Mouse (Mus musculus) heart, adult 18-20 months (tissue): Measurements from ENCODE around the gene Ptpn11. TPM values are rescaled to one million over a fixed set of nuclear protein-coding genes. Genes with fewer than 3 reads are reported as not detected.
A peak's percentile ranks its signal among the peaks of the same experiment; 100 is the strongest.

ENCODE experiments used
- DNase-seq, 2 experiments: peaks; one replicate each; pipeline ENCODE4 v3.0.0; 2021 to 2022; ENCODE audit warnings: mixed read lengths in 1 of 2
- total RNA-seq, 2 experiments: library from RNA; stranded (reverse); gene quantifications; 2 replicates each; pipeline ENCODE4 v1.2.3; 2021

Ptpn11 gene
- total RNA-seq, 2 experiments from 2014 or later = 172 to 174 TPM

DNA sequence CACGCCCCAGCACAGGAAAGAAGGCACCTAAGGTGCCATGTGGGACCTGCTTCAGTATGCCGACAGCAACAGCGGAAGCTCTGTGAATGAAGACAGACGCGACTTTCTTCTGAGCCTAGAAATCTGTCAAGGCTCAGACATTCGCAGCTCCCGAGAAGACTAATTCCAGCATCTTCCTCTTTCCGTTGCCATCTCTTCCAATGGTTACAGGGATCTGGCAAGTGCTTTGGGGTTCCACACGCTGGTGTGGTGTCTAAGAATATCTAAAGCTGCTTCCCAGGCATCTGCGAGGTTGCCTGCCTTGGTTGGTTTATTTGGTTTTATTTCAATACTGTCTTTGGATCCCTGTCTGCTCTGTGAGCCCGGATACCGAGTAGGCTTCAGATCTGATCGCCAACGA, 65.6 kb downstream of the Ptpn11 start:
- DNase-seq = no peak

- DNase-seq = no peak
These were observed 66.7 kb downstream of the Ptpn11 start for GRCm38 (mm10) chr5:121124208-121125185.

GRCm38 (mm10) chr5:121123399-121123798, 67.8 kb downstream of the Ptpn11 start:
- no peak for DNase-seq

GRCm38 (mm10) chr5:121122577-121122976, 68.6 kb downstream of the Ptpn11 start:
- no peak for DNase-seq

GRCm38 (mm10) chr5:121122036-121122435, 69.2 kb downstream of the Ptpn11 start:
- no peak for DNase-seq

DNA sequence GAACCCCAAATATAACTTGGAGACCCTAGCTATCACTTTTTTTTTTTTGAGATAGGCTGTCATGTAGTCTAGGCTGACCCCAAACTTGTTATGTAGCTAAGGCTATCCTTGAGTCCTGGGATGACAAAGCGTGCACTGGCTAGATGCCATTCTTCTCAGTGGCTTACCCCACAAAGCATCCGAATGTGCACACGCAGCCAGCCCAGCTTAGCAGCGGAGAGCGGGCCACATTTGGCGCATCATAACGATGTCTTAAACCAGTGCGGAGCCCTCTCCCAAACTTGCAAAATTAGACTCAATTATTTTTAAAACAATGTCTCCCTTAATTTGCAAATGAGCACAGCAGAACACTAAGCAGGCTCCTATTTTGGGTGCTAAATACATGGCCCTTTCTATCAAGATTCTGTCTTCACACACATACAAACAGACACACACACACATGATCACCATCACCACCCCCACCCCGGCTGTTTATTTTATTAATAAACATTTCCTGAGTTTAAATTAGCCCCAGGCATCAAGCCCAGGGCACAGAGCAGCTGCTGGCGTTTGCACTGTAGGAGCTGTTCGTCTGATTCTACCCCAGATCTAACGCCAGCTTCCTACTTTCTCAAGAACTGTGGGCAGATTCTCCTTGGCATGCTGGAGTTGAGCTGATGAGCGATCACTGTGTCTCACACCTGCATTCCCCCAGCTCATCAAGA, 71.7 kb downstream of the Ptpn11 start:
- DNase-seq = no peak

DNA sequence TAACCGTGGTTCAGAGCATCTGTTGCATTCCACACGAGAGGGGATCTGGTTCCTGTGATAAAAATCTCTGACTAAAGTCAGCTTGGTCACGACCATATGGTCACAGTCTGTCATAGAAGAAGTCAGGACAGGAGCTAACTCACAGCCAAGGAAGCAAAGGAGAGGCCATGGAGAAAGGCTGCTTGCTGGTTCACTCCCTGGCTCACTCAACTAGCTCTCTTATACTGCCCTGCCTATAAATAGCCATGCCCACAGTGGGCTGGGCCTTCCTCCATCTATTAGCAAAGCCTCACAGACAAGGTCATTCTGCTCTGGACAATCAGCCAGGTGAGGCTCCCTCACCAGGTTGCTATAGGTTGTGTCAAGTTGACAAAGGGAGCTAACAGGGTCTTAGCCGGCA, 72.9 kb downstream of the Ptpn11 start:
- no peak for DNase-seq

DNA sequence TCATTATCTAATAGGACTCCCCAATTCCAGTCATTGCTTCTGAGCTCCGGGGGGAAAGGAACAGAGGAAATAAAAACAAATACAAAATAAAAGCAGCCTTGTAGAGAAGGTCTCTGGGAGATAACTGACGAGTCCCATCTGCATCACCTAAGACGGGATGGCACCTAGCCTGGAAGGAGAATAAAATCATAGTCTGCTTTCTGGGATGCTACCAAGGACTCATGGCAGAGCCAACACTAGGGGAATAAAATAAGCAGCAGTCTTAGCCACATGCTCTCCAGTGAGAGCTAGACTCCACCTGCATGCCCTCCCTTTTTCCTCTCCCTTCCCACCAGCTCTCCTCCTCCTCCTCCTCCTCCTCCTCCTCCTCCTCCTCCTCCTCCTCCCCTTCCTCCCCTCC, 74.3 kb downstream of the Ptpn11 start:
- DNase-seq = no peak

DNA sequence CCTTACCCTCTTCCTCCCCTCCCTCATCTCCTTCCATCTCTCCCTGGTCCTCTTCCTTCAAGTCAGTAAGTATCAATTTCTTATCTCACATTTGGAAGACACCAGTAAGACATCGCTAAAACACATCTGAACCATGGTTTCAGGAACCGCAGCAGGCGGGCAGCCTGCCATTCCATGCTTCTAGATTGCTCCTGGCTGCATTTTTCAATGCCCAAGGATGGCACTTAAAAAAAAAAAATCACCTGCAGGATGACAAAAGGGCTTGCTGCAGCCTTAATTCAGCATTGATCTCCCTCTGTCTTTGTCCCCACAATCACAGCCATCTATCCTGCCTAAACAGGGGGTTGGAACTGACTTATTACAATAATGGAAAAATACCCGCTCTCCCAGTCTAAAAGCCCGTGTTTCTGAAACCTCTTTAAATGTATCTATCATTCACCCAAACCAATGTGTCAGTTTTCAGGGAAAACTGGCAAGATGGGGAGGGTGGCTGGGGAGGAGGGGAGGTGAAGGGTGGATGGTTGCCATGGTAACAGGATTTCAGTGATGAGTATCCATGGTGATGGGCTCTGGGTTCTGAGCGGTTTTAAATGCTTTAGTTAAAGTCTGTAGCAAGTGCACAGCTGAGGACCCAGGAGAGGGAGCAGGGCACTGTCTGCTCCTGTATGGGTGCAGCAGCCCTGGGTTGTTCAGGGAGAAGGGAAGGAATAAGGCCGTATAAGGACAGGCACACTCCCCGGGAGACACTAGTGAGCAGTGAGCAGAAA, 75.6 kb downstream of the Ptpn11 start:
- DNase-seq = no peak

GRCm38 (mm10) chr5:121114151-121114550, 77.0 kb downstream of the Ptpn11 start:
- peak; percentile 26 to 30 for DNase-seq

DNA sequence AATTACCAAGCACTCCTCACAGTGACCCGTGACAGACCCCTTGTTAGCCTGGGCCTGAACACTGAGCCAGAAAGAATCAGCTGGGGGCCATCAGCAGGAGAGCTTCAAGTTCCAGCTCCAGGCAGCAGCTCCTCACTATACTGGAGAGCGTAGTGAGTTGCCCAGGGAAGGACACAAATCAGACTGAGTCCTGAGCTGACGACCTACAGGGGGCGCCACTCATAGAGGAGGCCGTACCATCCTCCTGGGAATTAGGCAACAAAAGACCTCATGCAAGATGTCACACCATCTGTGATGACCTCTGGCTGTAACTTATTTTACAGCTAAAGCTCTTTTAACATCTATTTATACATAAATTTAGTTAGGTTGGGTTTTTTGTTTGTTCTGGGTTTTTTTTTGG, 78.8 kb downstream of the Ptpn11 start:
- no peak for DNase-seq

- DNase-seq = no peak
These were observed 79.9 kb downstream of the Ptpn11 start for GRCm38 (mm10) chr5:121111106-121111915.

- DNase-seq = no peak
These were observed 82.0 kb downstream of the Ptpn11 start for GRCm38 (mm10) chr5:121109185-121109584.

DNA sequence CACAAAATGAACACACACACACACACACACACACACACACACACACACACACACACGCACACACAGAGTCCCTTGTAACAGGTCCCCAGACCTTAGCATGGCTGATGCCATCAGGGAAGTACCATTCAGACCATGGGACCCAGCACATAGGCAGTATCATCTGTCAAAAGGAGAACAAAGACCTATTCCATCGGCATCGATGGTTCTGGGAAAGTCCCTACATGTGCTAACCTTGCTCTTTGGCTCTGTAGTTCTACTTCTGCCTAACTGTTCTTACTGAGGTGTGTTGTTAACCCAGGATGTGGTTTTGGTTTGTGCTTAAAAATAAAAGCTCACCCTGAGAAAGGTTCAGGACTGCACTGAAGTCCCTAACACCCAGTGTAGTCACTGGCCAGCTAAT, 84.3 kb downstream of the Ptpn11 start:
- peak in 1 of 2 experiments; percentile 11 for DNase-seq

- DNase-seq = no peak
These were observed 90.2 kb downstream of the Ptpn11 start for GRCm38 (mm10) chr5:121100886-121101580.

DNA sequence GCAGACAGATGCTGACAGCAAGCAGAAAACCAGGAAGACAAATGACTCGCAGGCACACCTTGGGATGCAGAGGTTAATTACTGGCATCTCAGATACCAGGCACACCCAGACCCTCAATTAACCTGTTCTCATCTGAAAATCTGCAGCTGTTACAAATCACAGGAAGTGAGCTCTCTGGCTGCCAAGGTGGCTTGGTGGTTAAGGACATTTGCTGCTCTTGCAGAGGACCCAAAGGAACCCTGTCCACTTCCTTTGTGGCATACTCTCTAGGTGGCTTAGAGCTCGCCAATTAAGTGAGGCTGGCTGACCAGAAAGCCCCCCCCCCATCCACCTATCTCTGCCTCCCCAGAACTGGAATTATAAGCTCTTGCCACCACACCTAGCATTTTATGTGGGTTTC, 91.1 kb downstream of the Ptpn11 start:
- no peak for DNase-seq

- DNase-seq = no peak
These were observed 93.2 kb downstream of the Ptpn11 start for GRCm38 (mm10) chr5:121097970-121098369.

- DNase-seq = no peak
These were observed 94.5 kb downstream of the Ptpn11 start for GRCm38 (mm10) chr5:121096744-121097143.

- DNase-seq = no peak
These were observed 97.9 kb downstream of the Ptpn11 start for GRCm38 (mm10) chr5:121093281-121093680.

DNA sequence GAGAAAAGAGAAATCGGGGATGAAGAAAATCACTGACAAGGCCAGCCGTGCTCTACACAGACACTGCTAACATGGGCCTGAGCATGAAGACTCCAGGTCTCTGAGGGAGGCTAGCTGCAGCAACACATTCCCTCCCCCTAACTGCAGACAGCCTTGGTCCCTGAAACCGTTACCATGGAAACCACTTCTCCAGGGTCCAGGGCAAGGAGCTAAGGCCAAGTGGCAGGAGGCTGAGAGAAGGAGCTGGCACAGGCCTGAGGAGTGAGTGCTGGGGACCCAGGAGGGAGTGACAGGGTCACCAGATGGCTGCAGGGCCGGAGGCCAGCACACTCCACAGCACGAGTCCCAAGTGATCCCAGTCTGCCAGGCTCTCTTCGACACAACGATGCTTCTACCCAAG, 101.5 kb downstream of the Ptpn11 start:
- peak in 1 of 2 experiments; percentile 4 for DNase-seq

DNA sequence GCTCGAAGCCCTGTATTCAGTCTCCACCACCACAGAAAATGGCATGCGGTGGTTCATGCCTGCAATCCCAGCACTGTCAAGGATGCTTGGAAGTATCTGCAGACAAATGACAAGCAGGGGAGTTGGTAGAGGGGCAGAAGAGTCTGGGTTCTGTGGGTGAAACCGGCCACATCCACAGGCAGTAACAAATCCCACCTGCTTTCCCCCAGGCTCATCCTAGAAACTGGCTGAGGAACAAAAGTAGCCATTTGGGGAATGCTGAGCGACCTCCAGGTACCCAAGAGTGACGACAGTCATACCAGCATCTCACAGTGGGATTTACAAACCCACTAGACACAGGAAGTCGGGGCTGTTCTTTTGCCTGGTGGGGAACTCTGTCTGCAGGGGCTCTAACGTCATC, 103.5 kb downstream of the Ptpn11 start:
- no peak for DNase-seq
